Mouse (Mus musculus) lung, adult 2 months (tissue): ENCODE measurements around the gene Ap1g2.

Experiments
- CTCF ChIP-seq: fragments of 200-500 bp; IDR thresholded peaks from 2 replicates; pipeline ENCODE4 v1.5.1; 2011; ENCODE audit warnings: mild to moderate bottlenecking, low read length, control low read depth; ENCODE audit not compliant: insufficient read depth
- POLR2A ChIP-seq: fragments of 200-500 bp; IDR thresholded peaks from 2 replicates; pipeline ENCODE4 v1.6.1; 2011; ENCODE audit warnings: low read depth, mild to moderate bottlenecking, control low read depth, low read length, borderline replicate concordance; ENCODE audit errors: extremely low read depth

DNA sequence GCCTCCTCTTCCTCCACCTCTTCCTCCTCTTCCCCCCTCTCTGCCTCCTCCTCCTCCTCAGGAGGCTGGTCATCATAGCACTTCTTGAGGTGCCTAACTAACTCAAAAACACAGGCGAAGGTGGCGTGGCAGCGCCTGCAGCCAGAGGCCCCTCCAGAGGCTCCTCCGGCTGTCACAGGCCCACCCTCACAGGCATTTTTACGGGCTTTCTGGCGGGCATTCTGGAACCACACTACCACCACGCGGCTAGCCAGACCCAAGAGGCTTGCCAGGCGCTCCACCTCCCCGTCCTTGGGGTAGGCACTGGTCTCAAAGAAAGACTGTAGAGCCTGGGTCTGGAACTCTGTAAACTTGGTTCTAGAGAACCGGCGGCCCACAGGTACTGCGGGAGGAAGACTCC, 41.0 kb downstream of the Ap1g2 start:
- TF ChIP-seq POLR2A (no peak), CTCF (no peak)
